Mouse (Mus musculus) MEL (cell line): ENCODE measurements around the gene Gpr35. TPM values are rescaled to one million over a fixed set of nuclear protein-coding genes. Genes with fewer than 3 reads are reported as not detected.
A peak's percentile ranks its signal among the peaks of the same experiment; 100 is the strongest.

Source experiments
- DNase-seq: peaks from one replicate; pipeline ENCODE4 v3.0.0; 2011; ENCODE audit warnings: low read depth, low spot score
- H3K27ac ChIP-seq: 2 replicates; pipeline ENCODE4 v1.5.1; 2012; ENCODE audit warnings: low read depth, mild to moderate bottlenecking, control low read depth, low read length, moderate library complexity; ENCODE audit not compliant: control insufficient read depth
- H3K27me3 ChIP-seq, 2 experiments: fragments of 150-350 bp in 1 of 2; sonication (generic) in 1 of 2; 2 replicates each; pipeline ENCODE4 v1.6.1; 2012; ENCODE audit warnings: low read length in 2 of 2, mild to moderate bottlenecking in 2 of 2, improper control_type of control experiment in 1 of 2, moderate library complexity in 1 of 2; ENCODE audit not compliant: insufficient read depth in 2 of 2, control insufficient read depth in 1 of 2
- H3K36me3 ChIP-seq, 2 experiments: 2 replicates each; pipeline ENCODE4 v1.6.1; 2012 to 2014; ENCODE audit warnings: low read length in 2 of 2, improper control_type of control experiment in 1 of 2, inconsistent platforms in 1 of 2, mild to moderate bottlenecking in 1 of 2; ENCODE audit not compliant: insufficient read depth in 2 of 2, control insufficient read depth in 1 of 2
- H3K4me1 ChIP-seq, 2 experiments: fragments of 150-350 bp in 1 of 2; sonication (generic) in 1 of 2; 2 replicates each; pipeline ENCODE4 v1.6.1; 2012; ENCODE audit warnings: low read length in 2 of 2, improper control_type of control experiment in 1 of 2, mild to moderate bottlenecking in 1 of 2; ENCODE audit not compliant: insufficient read depth in 2 of 2, control insufficient read depth in 1 of 2
- H3K4me3 ChIP-seq, 2 experiments: fragments of 150-350 bp in 1 of 2; sonication (generic) in 1 of 2; 2 replicates each; pipeline ENCODE4 v1.5.1; 2012; ENCODE audit warnings: low read depth in 2 of 2, low read length in 2 of 2, mild to moderate bottlenecking in 2 of 2, moderate library complexity in 2 of 2, control low read depth in 1 of 2, improper control_type of control experiment in 1 of 2; ENCODE audit not compliant: control insufficient read depth in 1 of 2, insufficient read depth in 1 of 2
- H3K79me2 ChIP-seq: 2 replicates; pipeline ENCODE4 v1.6.1; 2012; ENCODE audit warnings: mild to moderate bottlenecking, low read length, moderate library complexity; ENCODE audit not compliant: control insufficient read depth, poor library complexity, insufficient read depth
- H3K9ac ChIP-seq: 2 replicates; pipeline ENCODE4 v1.6.1; 2012; ENCODE audit warnings: low read depth, mild to moderate bottlenecking, control low read depth, low read length, moderate library complexity; ENCODE audit not compliant: control insufficient read depth, poor library complexity, severe bottlenecking
- H3K9me3 ChIP-seq: fragments of 150-350 bp; sonication (generic); replicated peaks from 2 replicates; pipeline ENCODE4 v1.6.1; 2012; ENCODE audit warnings: mild to moderate bottlenecking, low read length, improper control_type of control experiment, moderate library complexity; ENCODE audit not compliant: insufficient read depth
- BHLHE40 ChIP-seq: IDR thresholded peaks from 2 replicates; pipeline ENCODE4 v1.6.1; 2012; ENCODE audit warnings: low read depth, mild to moderate bottlenecking, inconsistent platforms, low read length, improper control_type of control experiment, borderline replicate concordance
- CTCF ChIP-seq, 3 experiments: IDR thresholded peaks in 2 of 3; conservative IDR thresholded peaks in 1 of 3; 2 replicates each; pipeline ENCODE4 v1.5.1; 2011 to 2012; ENCODE audit warnings: low read length in 3 of 3, low read depth in 2 of 3, mild to moderate bottlenecking in 2 of 3, improper control_type of control experiment in 1 of 3, inconsistent platforms in 1 of 3, mixed read lengths in 1 of 3, moderate library complexity in 1 of 3; ENCODE audit not compliant: control insufficient read depth in 1 of 3, insufficient read depth in 1 of 3, poor library complexity in 1 of 3, severe bottlenecking in 1 of 3
- E2F4 ChIP-seq: IDR thresholded peaks from 2 replicates; pipeline ENCODE4 v1.6.1; 2011; ENCODE audit warnings: low read depth, low read length, improper control_type of control experiment, borderline replicate concordance
- EP300 ChIP-seq, 2 experiments: IDR thresholded peaks; 2 replicates each; pipeline ENCODE4 v1.6.1; 2011; ENCODE audit warnings: improper control_type of control experiment in 2 of 2, low read length in 2 of 2, low read depth in 1 of 2, mild to moderate bottlenecking in 1 of 2
- ETS1 ChIP-seq: IDR thresholded peaks from 2 replicates; pipeline ENCODE4 v1.6.1; 2012; ENCODE audit warnings: low read depth, mild to moderate bottlenecking, inconsistent platforms, low read length, improper control_type of control experiment, moderate library complexity
- GABPA ChIP-seq: IDR thresholded peaks from 2 replicates; pipeline ENCODE4 v1.6.1; 2012; ENCODE audit warnings: low read depth, mild to moderate bottlenecking, inconsistent platforms, low read length, improper control_type of control experiment, moderate library complexity
- KAT2A ChIP-seq: conservative IDR thresholded peaks from 2 replicates; pipeline ENCODE4 v1.6.1; 2012; ENCODE audit warnings: low read depth, low read length, improper control_type of control experiment, inconsistent platforms
- MAX ChIP-seq: IDR thresholded peaks from 2 replicates; pipeline ENCODE4 v1.6.1; 2011; ENCODE audit warnings: low read length, improper control_type of control experiment
- MAZ ChIP-seq: IDR thresholded peaks from 2 replicates; pipeline ENCODE4 v1.6.1; 2012; ENCODE audit warnings: low read depth, mild to moderate bottlenecking, inconsistent platforms, low read length, improper control_type of control experiment
- MYB ChIP-seq: IDR thresholded peaks from 2 replicates; pipeline ENCODE4 v1.6.1; 2011; ENCODE audit warnings: mild to moderate bottlenecking, low read depth, low read length, improper control_type of control experiment
- MYC ChIP-seq: IDR thresholded peaks from 2 replicates; pipeline ENCODE4 v1.6.1; 2011; ENCODE audit warnings: low read depth, mild to moderate bottlenecking, low read length, improper control_type of control experiment, moderate library complexity
- RAD21 ChIP-seq: IDR thresholded peaks from 2 replicates; pipeline ENCODE4 v1.6.1; 2011; ENCODE audit warnings: mild to moderate bottlenecking, low read depth, low read length, improper control_type of control experiment
- RCOR1 ChIP-seq: IDR thresholded peaks from 2 replicates; pipeline ENCODE4 v1.6.1; 2012; ENCODE audit warnings: low read depth, mild to moderate bottlenecking, inconsistent platforms, low read length, improper control_type of control experiment
- SMC3 ChIP-seq: IDR thresholded peaks from 2 replicates; pipeline ENCODE4 v1.6.1; 2011; ENCODE audit warnings: low read depth, low read length, improper control_type of control experiment
- USF1 ChIP-seq: IDR thresholded peaks from 2 replicates; pipeline ENCODE4 v1.6.1; 2014; ENCODE audit warnings: low read depth, mild to moderate bottlenecking, inconsistent platforms, low read length, improper control_type of control experiment, moderate library complexity
- ZC3H11A ChIP-seq: IDR thresholded peaks from 2 replicates; pipeline ENCODE4 v1.6.1; 2012; ENCODE audit warnings: low read depth, mild to moderate bottlenecking, inconsistent platforms, low read length, improper control_type of control experiment
- ZKSCAN1 ChIP-seq: IDR thresholded peaks from 2 replicates; pipeline ENCODE4 v1.6.1; 2012; ENCODE audit warnings: low read depth, mild to moderate bottlenecking, inconsistent platforms, low read length, improper control_type of control experiment, moderate library complexity
- polyA plus RNA-seq, 2 experiments: library from polyadenylated mRNA; stranded (reverse) in 1 of 2; unstranded in 1 of 2; fragments of >175 nt in 1 of 2; fragments of >200 nt in 1 of 2; gene quantifications; 2 replicates each; pipeline versions ENCODE4 v1.2.1 to v1.2.4; 2012; ENCODE audit warnings: low replicate concordance in 2 of 2, low read depth in 1 of 2; ENCODE audit not compliant: insufficient read length in 2 of 2, insufficient read depth in 1 of 2, missing spikeins in 1 of 2
- total RNA-seq: library from RNA; depleted of rRNA; stranded (reverse); fragments of 300-350 nt; gene quantifications from 2 replicates; pipeline ENCODE4 v1.2.3, GENCODE M21; 2012

The Gpr35 gene
- total and polyA plus RNA-seq, 3 experiments, result 0.22 TPM; not detected in 2

GRCm38 (mm10) chr1:93010731-93011130, 60.1 kb downstream of the Gpr35 start:
- Histone ChIP-seq H3K79me2 (no peaks in the 10 kb centered on the region), H3K27me3 (no peaks in the 10 kb centered on the region), H3K4me1 (no peaks in the 10 kb centered on the region), H3K27ac (no peak overlapping the region), H3K36me3 (no peaks in the 10 kb centered on the region), H3K9me3 (no peaks in the 10 kb centered on the region), H3K9ac (no peak overlapping the region), H3K4me3 (no peak overlapping the region)
- DNase-seq, result peak; percentile 10
- TF ChIP-seq CTCF (IDR thresholded peaks at IDR 0.05 in 2 of 3, conservative IDR thresholded peaks at IDR 0.05 in 1 of 3; ENCODE audit: control insufficient read depth in 1 of 3, insufficient read depth in 1 of 3, low read depth in 2 of 3, low read length in 3 of 3, poor library complexity in 1 of 3, severe bottlenecking in 1 of 3), result peak; percentile 25 to 75 (median 45); a peak in 5 of 6 replicates
- TF ChIP-seq ETS1, result no peak
- peak; percentile 6; the same call in 1 of the 2 replicates for TF ChIP-seq ZC3H11A
- no peak; the same call in 1 of the 2 replicates for TF ChIP-seq RAD21
- no peak for TF ChIP-seq USF1
- TF ChIP-seq EP300 (IDR thresholded peaks at IDR 0.05; ENCODE audit: low read depth in 1 of 2, low read length in 2 of 2), result no peak
- peak; percentile 42 for TF ChIP-seq SMC3
- TF ChIP-seq KAT2A, result no peak
- TF ChIP-seq E2F4, result no peak
- TF ChIP-seq RCOR1, result no peak
- TF ChIP-seq MAX, result no peak
- TF ChIP-seq MYC, result no peak
- TF ChIP-seq MYB, result no peak

- Histone ChIP-seq H3K9ac (no peak overlapping the region), H3K9me3 (no peaks in the 10 kb centered on the region), H3K27ac (no peak overlapping the region), H3K36me3 (no peaks in the 10 kb centered on the region), H3K79me2 (no peaks in the 10 kb centered on the region), H3K4me3 (no peak overlapping the region), H3K27me3 (no peaks in the 10 kb centered on the region), H3K4me1 (no peaks in the 10 kb centered on the region)
- TF ChIP-seq ETS1 (no peak), USF1 (no peak), MAZ (no peak), ZKSCAN1 (no peak), BHLHE40 (no peak), MAX (no peak), GABPA (no peak)
- no peak for DNase-seq
Observed at GRCm38 (mm10) chr1:93012103-93012585, 61.5 kb downstream of the Gpr35 start.
